Mouse (Mus musculus): ENCODE results near the gene Flt4. TPM values are rescaled to one million over a fixed set of nuclear protein-coding genes. Genes with fewer than 3 reads are reported as not detected.

Gene Flt4
- total and polyA plus RNA-seq, 3 experiments: 0.08 to 0.13 TPM; not detected in 1

DNA sequence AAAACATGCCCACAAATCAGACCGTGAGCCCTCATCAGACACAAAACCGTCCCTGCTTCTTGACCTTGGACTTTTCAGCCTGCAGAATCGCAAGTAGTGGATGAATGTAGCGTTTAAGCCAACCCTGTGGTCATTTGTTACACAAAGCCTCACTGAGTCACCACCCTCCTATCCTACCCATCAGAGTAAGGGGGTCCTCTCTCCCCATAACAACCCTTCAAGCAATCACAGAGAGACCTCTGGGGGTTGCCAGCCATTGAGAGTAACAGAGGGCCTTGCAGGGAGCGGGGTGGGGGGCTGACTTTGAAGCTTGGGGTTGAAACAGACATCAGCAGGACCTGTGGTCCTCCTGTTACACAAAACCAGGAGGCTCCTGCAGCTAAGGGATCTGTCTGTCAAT, 45.6 kb downstream of the Flt4 start:
- DNase-seq (ENCODE audit: low read depth, low spot score): no peak
- H3K27me3 ChIP-seq (ENCODE audit: control insufficient read depth in 1 of 2, insufficient read depth in 2 of 2, low read length in 2 of 2): no peaks in the 10 kb centered on the region
- no peak for TF ChIP-seq ZKSCAN1 (IDR thresholded peaks at IDR 0.05; ENCODE audit: low read depth, low read length)
- TF ChIP-seq GATA1 (IDR thresholded peaks at IDR 0.05; ENCODE audit: low read depth, low read length): no peak
- no peak for TF ChIP-seq GABPA (IDR thresholded peaks at IDR 0.05; ENCODE audit: low read depth, low read length)
- TF ChIP-seq CHD1 (IDR thresholded peaks at IDR 0.05; ENCODE audit: low read depth, low read length): no peak
- no peak for TF ChIP-seq ZMIZ1 (IDR thresholded peaks at IDR 0.05; ENCODE audit: low read depth, low read length)
- H3K79me2 ChIP-seq (ENCODE audit: control insufficient read depth, insufficient read depth, low read length, poor library complexity): peaks cover 3% of the 10 kb centered on the region; the same call in 1 of the 2 replicates
- H3K9ac ChIP-seq (ENCODE audit: control insufficient read depth, low read depth, low read length, poor library complexity, severe bottlenecking): no peak overlapping the region
- H3K4me3 ChIP-seq (ENCODE audit: control insufficient read depth in 1 of 2, insufficient read depth in 1 of 2, low read depth in 2 of 2, low read length in 2 of 2): no peak overlapping the region
- no peaks in the 10 kb centered on the region for H3K9me3 ChIP-seq (replicated peaks; ENCODE audit: insufficient read depth, low read length)
- peaks cover 0 to 10% of the 10 kb centered on the region in 2 experiments; a peak in 2 of 4 replicates for H3K36me3 ChIP-seq (ENCODE audit: control insufficient read depth in 1 of 2, insufficient read depth in 2 of 2, low read length in 2 of 2)
- H3K4me1 ChIP-seq (ENCODE audit: control insufficient read depth in 1 of 2, insufficient read depth in 2 of 2, low read length in 2 of 2): peaks cover 7 to 19% of the 10 kb centered on the region in 2 experiments; a peak in 3 of 4 replicates
- H3K27ac ChIP-seq (ENCODE audit: control insufficient read depth, low read depth, low read length): no peak overlapping the region

DNA sequence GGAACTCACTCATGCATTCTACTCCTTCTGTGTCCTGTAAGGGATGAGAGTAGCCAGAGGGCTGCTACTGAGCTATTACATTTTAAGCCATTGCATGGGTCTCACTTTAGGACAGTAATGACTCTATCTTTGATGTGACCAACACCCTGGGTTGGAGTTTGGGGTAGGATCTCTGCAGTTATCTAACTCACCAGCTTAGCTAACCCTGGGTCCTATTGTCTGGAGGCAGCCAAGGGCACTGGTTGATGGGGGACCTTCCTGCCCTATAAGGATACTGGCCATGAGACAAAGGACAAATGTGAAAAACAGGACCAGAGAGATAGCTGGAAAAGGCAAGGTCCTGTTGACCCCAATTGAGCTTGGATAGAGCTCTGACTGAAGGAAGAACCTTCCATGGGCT, 46.4 kb downstream of the Flt4 start:
- H3K4me1 ChIP-seq (ENCODE audit: control insufficient read depth in 1 of 2, insufficient read depth in 2 of 2, low read length in 2 of 2): peaks cover 7 to 15% of the 10 kb centered on the region in 2 experiments; a peak in 3 of 4 replicates
- no peaks in the 10 kb centered on the region for H3K9me3 ChIP-seq (replicated peaks; ENCODE audit: insufficient read depth, low read length)
- no peak for TF ChIP-seq SIN3A (IDR thresholded peaks at IDR 0.05; ENCODE audit: low read length)
- no peak for TF ChIP-seq TAL1 (IDR thresholded peaks at IDR 0.05; ENCODE audit: low read length)
- no peak for TF ChIP-seq MAFK (IDR thresholded peaks at IDR 0.05; ENCODE audit: borderline replicate concordance, low read depth, low read length)
- no peak overlapping the region for H3K9ac ChIP-seq (ENCODE audit: control insufficient read depth, low read depth, low read length, poor library complexity, severe bottlenecking)
- H3K36me3 ChIP-seq (ENCODE audit: control insufficient read depth in 1 of 2, insufficient read depth in 2 of 2, low read length in 2 of 2): peaks cover 0 to 4% of the 10 kb centered on the region in 2 experiments; a peak in 2 of 4 replicates
- no peak for DNase-seq (ENCODE audit: low read depth, low spot score)
- no peak overlapping the region for H3K27ac ChIP-seq (ENCODE audit: control insufficient read depth, low read depth, low read length)
- H3K79me2 ChIP-seq (ENCODE audit: control insufficient read depth, insufficient read depth, low read length, poor library complexity): peaks cover 3% of the 10 kb centered on the region; the same call in 1 of the 2 replicates
- no peaks in the 10 kb centered on the region for H3K27me3 ChIP-seq (ENCODE audit: control insufficient read depth in 1 of 2, insufficient read depth in 2 of 2, low read length in 2 of 2)
- H3K4me3 ChIP-seq (ENCODE audit: control insufficient read depth in 1 of 2, insufficient read depth in 1 of 2, low read depth in 2 of 2, low read length in 2 of 2): no peak overlapping the region

GRCm38 (mm10) chr11:49658065-49658464, 49.0 kb downstream of the Flt4 start:
- Histone ChIP-seq H3K9ac (ENCODE audit: control insufficient read depth, low read depth, low read length, poor library complexity, severe bottlenecking) (no peak overlapping the region), H3K27ac (ENCODE audit: control insufficient read depth, low read depth, low read length) (no peak overlapping the region), H3K4me1 (ENCODE audit: control insufficient read depth in 1 of 2, insufficient read depth in 2 of 2, low read length in 2 of 2) (peaks cover 1 to 3% of the 10 kb centered on the region in 2 experiments; a peak in 2 of 4 replicates), H3K4me3 (ENCODE audit: control insufficient read depth in 1 of 2, insufficient read depth in 1 of 2, low read depth in 2 of 2, low read length in 2 of 2) (no peak overlapping the region), H3K27me3 (ENCODE audit: control insufficient read depth in 1 of 2, insufficient read depth in 2 of 2, low read length in 2 of 2) (no peaks in the 10 kb centered on the region), H3K79me2 (ENCODE audit: control insufficient read depth, insufficient read depth, low read length, poor library complexity) (no peaks in the 10 kb centered on the region), H3K36me3 (ENCODE audit: control insufficient read depth in 1 of 2, insufficient read depth in 2 of 2, low read length in 2 of 2) (no peaks in the 10 kb centered on the region), H3K9me3 (replicated peaks; ENCODE audit: insufficient read depth, low read length) (no peaks in the 10 kb centered on the region)
- DNase-seq (ENCODE audit: low read depth, low spot score): no peak
- TF ChIP-seq CHD2 (IDR thresholded peaks at IDR 0.05; ENCODE audit: low read length): no peak
- TF ChIP-seq POLR2AphosphoS5 (IDR thresholded peaks at IDR 0.05; ENCODE audit: borderline replicate concordance, low read depth, low read length): no peak
- TF ChIP-seq E2F4 (IDR thresholded peaks at IDR 0.05; ENCODE audit: borderline replicate concordance, low read depth, low read length): no peak
- no peak for TF ChIP-seq ZMIZ1 (IDR thresholded peaks at IDR 0.05; ENCODE audit: low read depth, low read length)
- TF ChIP-seq RCOR1 (IDR thresholded peaks at IDR 0.05; ENCODE audit: low read depth, low read length): no peak
- TF ChIP-seq MXI1 (IDR thresholded peaks at IDR 0.05; ENCODE audit: low read depth, low read length): no peak
- no peak for TF ChIP-seq BHLHE40 (IDR thresholded peaks at IDR 0.05; ENCODE audit: borderline replicate concordance, low read depth, low read length)
- no peak for TF ChIP-seq HCFC1 (IDR thresholded peaks at IDR 0.05; ENCODE audit: low read depth, low read length)
- TF ChIP-seq MAZ (IDR thresholded peaks at IDR 0.05; ENCODE audit: low read depth, low read length): no peak
- no peak for TF ChIP-seq MAX (IDR thresholded peaks at IDR 0.05; ENCODE audit: low read length)
- TF ChIP-seq SMC3 (IDR thresholded peaks at IDR 0.05; ENCODE audit: low read depth, low read length): no peak

Measured in MEL (cell line).